Mouse (Mus musculus) heart, embryonic 14.5 days (tissue): Measurements from ENCODE around the gene Rgs7bp. TPM values are rescaled to one million over a fixed set of nuclear protein-coding genes. Genes with fewer than 3 reads are reported as not detected.
"Not testable (repeated sequence)": the region's sequence is repeated elsewhere in the genome, so short reads cannot be mapped to it uniquely, and the experiment has no call there.

Source experiments
- ATAC-seq: fragments of 200-750 bp; cut with Nextera tagmentation; 2 replicates; pipeline ENCODE4 v1.8.0; 2017; ENCODE audit warnings: low read depth, moderate TSS enrichment; ENCODE audit not compliant: insufficient number of reproducible peaks, insufficient read depth, low FRiP score
- H3K27ac ChIP-seq, 2 experiments: fragments of 200-500 bp in 1 of 2; fragments of 300-500 bp in 1 of 2; sonication (generic) in 1 of 2; replicated peaks in 1 of 2; 2 replicates each; pipeline ENCODE4 v1.5.1; 2012 to 2014; ENCODE audit warnings: low read depth in 2 of 2, low read length in 2 of 2, control low read depth in 1 of 2, mild to moderate bottlenecking in 1 of 2, mixed read lengths in 1 of 2; ENCODE audit not compliant: control insufficient read depth in 1 of 2, insufficient read depth in 1 of 2
- H3K27me3 ChIP-seq: fragments of 300-500 bp; sonication (generic); 2 replicates; pipeline ENCODE4 v1.6.1; 2014; ENCODE audit warnings: mild to moderate bottlenecking, low read length, control low read depth; ENCODE audit not compliant: control insufficient read depth, insufficient read depth
- H3K36me3 ChIP-seq: fragments of 300-500 bp; sonication (generic); 2 replicates; pipeline ENCODE4 v1.6.1; 2014; ENCODE audit warnings: mild to moderate bottlenecking, control low read depth, low read length, mixed read lengths; ENCODE audit not compliant: control insufficient read depth, insufficient read depth
- H3K4me1 ChIP-seq, 2 experiments: fragments of 200-500 bp in 1 of 2; fragments of 300-500 bp in 1 of 2; sonication (generic) in 1 of 2; 2 replicates each; pipeline ENCODE4 v1.6.1; 2012 to 2014; ENCODE audit warnings: low read length in 2 of 2, control low read depth in 1 of 2, mixed read lengths in 1 of 2; ENCODE audit not compliant: control insufficient read depth in 2 of 2, insufficient read depth in 2 of 2
- H3K4me2 ChIP-seq: fragments of 300-500 bp; sonication (generic); 2 replicates; pipeline ENCODE4 v1.6.1; 2014; ENCODE audit warnings: mild to moderate bottlenecking, low read length
- H3K4me3 ChIP-seq, 2 experiments: fragments of 200-500 bp in 1 of 2; fragments of 300-500 bp in 1 of 2; sonication (generic) in 1 of 2; 2 replicates each; pipeline ENCODE4 v1.5.1; 2012 to 2014; ENCODE audit warnings: low read length in 2 of 2, mild to moderate bottlenecking in 2 of 2, control low read depth in 1 of 2, low read depth in 1 of 2, moderate library complexity in 1 of 2; ENCODE audit not compliant: control insufficient read depth in 1 of 2, insufficient read depth in 1 of 2
- H3K9ac ChIP-seq: fragments of 300-500 bp; sonication (generic); 2 replicates; pipeline ENCODE4 v1.6.1; 2014; ENCODE audit warnings: mild to moderate bottlenecking, low read length
- H3K9me3 ChIP-seq: fragments of 300-500 bp; sonication (generic); 2 replicates; pipeline ENCODE4 v1.6.1; 2016; ENCODE audit warnings: low read length, control low read depth; ENCODE audit not compliant: control insufficient read depth
- WGBS: fragments of 180-500 bp; shearing (Covaris S2); extraction: QIAGEN DNeasy Blood & Tissue Kit; methylation state at CpG from one replicate; pipeline ENCODE4 v1.1.7; 2014; 5-methylcytosine and 5-hydroxymethylcytosine counted together
- polyA plus RNA-seq: library from polyadenylated mRNA; unstranded; fragments of >200 nt; fragmentation: Nextera tagmentation; extraction: Ambion mirVana; gene quantifications from 2 replicates; pipeline ENCODE4 v1.2.1, GENCODE M21; 2014

The Rgs7bp gene
- polyA plus RNA-seq, 1 experiment from 2014 or later = 3.7 TPM

- Histone ChIP-seq H3K4me2 (no peak overlapping the region), H3K27ac (no peak overlapping the region), H3K9me3 (no peaks in the 10 kb centered on the region), H3K27me3 (no peaks in the 10 kb centered on the region), H3K4me3 (no peak overlapping the region), H3K36me3 (no peaks in the 10 kb centered on the region), H3K4me1 (no peaks in the 10 kb centered on the region), H3K9ac (no peak overlapping the region)
- WGBS = 96% methylated on average over 2 of the region's 2 CpGs
- no peak for ATAC-seq
These were observed 118.1 kb downstream of the Rgs7bp start for GRCm38 (mm10) chr13:104936586-104936985.

DNA sequence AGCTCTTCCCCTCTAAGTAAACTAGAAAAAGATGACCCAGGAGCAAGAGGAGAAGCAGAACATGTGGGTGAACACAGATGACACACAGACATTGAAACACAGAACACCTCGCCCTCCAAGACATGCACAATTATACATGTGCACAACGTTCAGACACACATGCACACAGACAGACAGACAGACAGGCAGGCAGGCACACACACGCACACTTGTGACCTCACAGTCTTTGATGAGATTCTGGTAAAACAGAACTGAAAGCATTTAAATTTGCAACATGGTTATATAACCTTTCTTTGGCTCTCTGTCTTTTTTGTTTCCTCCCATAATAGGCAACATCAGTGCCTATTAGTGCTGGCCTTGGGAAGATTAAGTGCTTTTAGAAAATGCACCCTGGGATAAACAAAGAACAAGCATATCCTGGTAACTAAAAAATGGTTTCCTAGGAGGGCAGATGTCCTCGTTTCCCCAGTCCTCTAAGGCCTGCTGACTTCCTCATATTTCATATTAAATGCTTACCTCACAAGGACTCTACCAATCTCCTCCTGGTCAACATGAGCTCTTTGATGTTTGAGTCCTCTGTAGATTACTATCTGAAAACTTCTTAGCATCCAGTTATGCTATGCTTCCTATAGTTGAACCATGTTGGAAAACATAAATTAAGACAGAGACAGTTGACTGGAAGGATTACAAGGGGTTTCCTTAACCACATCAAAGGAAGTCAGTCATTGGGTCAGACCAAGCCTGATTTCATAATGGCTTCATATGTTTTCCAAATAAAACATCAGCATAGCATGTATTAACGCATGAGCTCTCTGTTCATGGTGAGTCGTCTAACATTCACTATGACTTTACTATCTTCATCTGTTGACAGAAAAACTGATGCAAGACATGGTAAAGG lies 122.8 kb downstream of the Rgs7bp start:
- no peak overlapping the region for H3K4me2 ChIP-seq
- H3K36me3 ChIP-seq = no peaks in the 10 kb centered on the region
- WGBS = 68% methylated on average over 6 of the region's 6 CpGs
- no peaks in the 10 kb centered on the region for H3K4me1 ChIP-seq
- no peaks in the 10 kb centered on the region for H3K27me3 ChIP-seq
- no peak overlapping the region for H3K9ac ChIP-seq
- no peak for ATAC-seq
- no peak overlapping the region for H3K4me3 ChIP-seq
- no peaks in the 10 kb centered on the region for H3K9me3 ChIP-seq
- H3K27ac ChIP-seq = no peak overlapping the region

DNA sequence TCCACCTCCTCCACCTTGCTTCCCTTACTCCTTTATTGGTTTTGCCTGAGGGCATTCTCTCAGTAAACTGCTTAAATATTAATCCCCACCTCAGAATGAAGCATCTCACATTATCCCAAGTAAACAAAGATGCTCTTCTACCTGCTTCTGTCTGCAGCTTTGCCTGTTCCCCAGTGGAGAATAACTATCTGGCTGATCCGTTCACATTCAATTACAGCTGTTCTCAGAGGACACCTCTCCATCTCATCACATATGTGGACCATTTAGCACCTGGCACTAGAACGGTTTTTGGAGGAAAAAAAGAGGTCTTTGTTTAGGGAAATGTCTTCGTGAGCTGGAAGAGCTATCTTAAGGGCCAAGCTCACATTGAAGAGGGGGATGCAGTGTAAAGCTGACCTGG lies 123.9 kb downstream of the Rgs7bp start:
- ATAC-seq = no peak
- Histone ChIP-seq H3K4me3 (no peak overlapping the region), H3K27me3 (no peaks in the 10 kb centered on the region), H3K27ac (no peak overlapping the region), H3K4me2 (no peak overlapping the region), H3K4me1 (no peaks in the 10 kb centered on the region), H3K9ac (no peak overlapping the region), H3K36me3 (no peaks in the 10 kb centered on the region), H3K9me3 (no peaks in the 10 kb centered on the region)
- 58% methylated on average over 3 of the region's 3 CpGs for WGBS

DNA sequence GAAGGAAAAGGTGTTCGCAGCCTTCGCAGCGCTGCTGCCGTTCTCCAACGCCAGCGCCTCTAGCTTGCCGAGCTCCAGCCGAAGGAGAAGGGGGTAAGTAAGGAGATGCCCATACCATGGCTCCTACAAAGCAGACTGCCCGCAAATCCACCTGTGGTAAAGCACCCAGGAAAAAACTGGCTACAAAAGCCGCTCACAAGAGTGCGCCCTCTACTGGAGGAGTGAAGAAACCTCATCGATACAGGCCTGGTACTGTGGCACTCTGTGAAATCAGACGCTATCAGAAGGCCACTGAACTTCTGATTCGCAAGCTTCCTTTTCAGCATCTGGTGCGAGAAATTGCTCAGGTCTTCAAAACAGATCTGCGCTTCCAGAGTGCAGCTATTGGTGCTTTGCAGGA lies 136.1 kb downstream of the Rgs7bp start:
- H3K27ac ChIP-seq = no peak overlapping the region
- no peak overlapping the region for H3K4me3 ChIP-seq
- no peaks in the 10 kb centered on the region for H3K27me3 ChIP-seq
- H3K36me3 ChIP-seq = no peaks in the 10 kb centered on the region
- 73% methylated on average over 16 of the region's 16 CpGs for WGBS
- H3K4me2 ChIP-seq = no peak overlapping the region
- H3K9me3 ChIP-seq = no peaks in the 10 kb centered on the region
- no peaks in the 10 kb centered on the region for H3K4me1 ChIP-seq
- no peak for ATAC-seq
- H3K9ac ChIP-seq = no peak overlapping the region

GRCm38 (mm10) chr13:104916771-104917170 lies 138.0 kb downstream of the Rgs7bp start:
- not testable (repeated sequence) for ATAC-seq, H3K4me1 ChIP-seq, H3K4me3 ChIP-seq, H3K27ac ChIP-seq, H3K4me2 ChIP-seq, H3K9ac ChIP-seq, H3K9me3 ChIP-seq, H3K27me3 ChIP-seq, H3K36me3 ChIP-seq
- 78% methylated on average over 6 of the region's 6 CpGs for whole genome bisulfite sequencing

GRCm38 (mm10) chr13:104916106-104916505 lies 138.6 kb downstream of the Rgs7bp start:
- no peak for ATAC-seq
- Histone ChIP-seq H3K36me3 (no peaks in the 10 kb centered on the region), H3K9me3 (no peaks in the 10 kb centered on the region), H3K27me3 (no peaks in the 10 kb centered on the region), H3K4me2 (no peak overlapping the region), H3K27ac (no peak overlapping the region), H3K9ac (no peak overlapping the region), H3K4me3 (no peak overlapping the region), H3K4me1 (no peaks in the 10 kb centered on the region)
- WGBS = 92% methylated on average over 2 of the region's 2 CpGs

- no peak for ATAC-seq
- no peak overlapping the region for H3K4me2 ChIP-seq
- H3K27me3 ChIP-seq = no peaks in the 10 kb centered on the region
- H3K9ac ChIP-seq = no peak overlapping the region
- H3K36me3 ChIP-seq = no peaks in the 10 kb centered on the region
- no peaks in the 10 kb centered on the region for H3K9me3 ChIP-seq
- 87% methylated on average over 17 of the region's 17 CpGs for WGBS
- no peak overlapping the region for H3K4me3 ChIP-seq
- no peak overlapping the region for H3K27ac ChIP-seq
- H3K4me1 ChIP-seq = no peaks in the 10 kb centered on the region
These were observed 140.3 kb downstream of the Rgs7bp start for GRCm38 (mm10) chr13:104914288-104914895.
